Mouse (Mus musculus): ENCODE data around the gene Ogfod2.

Gene Ogfod2

DNA sequence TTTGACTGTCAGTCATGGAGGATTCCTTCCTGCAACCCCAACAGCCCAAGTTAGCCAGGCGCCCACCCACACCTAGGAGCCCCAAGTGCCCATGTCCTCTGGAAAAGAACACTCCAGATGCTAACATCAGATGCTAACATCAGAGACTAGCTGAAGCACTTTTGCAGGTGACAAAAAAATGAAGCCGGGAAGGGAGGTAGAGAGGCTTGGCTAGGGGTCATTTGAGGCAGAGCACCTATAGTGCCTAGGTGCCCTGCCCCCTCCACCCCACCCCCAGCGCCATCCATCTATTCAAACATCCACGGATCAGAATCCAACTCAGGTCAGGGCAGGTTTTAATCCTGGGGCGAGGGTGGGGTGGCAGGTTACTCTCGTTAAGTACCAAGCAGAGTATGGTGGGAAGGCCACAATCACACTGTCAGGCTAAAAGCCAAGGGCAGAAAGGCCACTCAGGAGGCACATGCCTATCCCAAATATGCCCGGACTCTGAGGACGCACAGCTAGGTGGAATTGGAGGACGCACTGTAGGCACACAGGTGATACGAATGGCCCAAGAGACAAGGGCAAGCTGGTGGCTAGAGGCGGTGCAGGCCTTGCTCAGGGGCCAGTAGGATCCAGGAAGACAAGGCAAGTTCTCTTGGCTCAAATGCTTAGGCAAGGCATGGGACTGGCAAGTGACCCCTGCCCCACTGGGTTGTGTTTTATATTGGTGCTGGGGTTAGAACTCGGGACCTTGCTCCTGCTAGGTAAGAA, 18.1 kb upstream of the Ogfod2 start:
- DNase-seq (ENCODE audit: low read depth, low spot score): no peak

GRCm38 (mm10) chr5:124095077-124095581, 17.0 kb upstream of the Ogfod2 start:
- no peak for DNase-seq (ENCODE audit: low read depth, low spot score)

DNA sequence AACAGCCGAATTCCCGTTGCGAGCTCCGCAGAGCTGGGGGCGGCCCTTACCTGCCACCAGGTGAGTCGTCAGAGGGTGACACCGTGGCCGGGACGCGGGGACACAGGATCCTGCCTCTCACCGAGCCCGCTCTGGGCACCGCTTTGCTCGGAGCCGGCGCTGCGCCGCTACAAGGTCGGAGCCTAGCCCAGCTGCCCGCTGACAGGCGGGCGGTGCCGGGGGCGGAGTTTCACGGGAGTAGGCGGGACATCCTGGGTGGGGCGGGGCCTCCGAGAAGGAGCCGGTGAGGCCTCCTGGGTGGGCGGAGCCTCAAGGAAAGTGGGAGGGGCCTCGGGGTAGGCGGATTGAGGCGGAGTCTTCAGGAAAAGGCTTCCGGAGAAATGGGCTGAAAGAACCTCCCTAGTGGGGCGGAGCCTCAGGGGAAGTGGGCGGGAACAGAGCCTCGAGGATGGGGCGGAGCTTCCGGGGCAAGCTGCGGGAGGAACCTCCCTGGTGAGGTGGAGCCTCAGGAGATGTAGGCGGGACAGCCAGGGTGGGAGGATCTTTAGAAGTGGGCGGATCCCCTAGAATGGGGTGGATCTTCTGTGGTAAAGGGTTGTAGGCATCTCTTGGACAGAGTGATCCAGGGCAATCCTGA, 16.4 kb upstream of the Ogfod2 start, which contains the start of gene Abcb9:
TSS of gene Abcb9 (minus strand) at position 203 of the 637 bp plus-strand sequence.
- DNase-seq (ENCODE audit: low read depth, low spot score): peak; percentile 99

DNA sequence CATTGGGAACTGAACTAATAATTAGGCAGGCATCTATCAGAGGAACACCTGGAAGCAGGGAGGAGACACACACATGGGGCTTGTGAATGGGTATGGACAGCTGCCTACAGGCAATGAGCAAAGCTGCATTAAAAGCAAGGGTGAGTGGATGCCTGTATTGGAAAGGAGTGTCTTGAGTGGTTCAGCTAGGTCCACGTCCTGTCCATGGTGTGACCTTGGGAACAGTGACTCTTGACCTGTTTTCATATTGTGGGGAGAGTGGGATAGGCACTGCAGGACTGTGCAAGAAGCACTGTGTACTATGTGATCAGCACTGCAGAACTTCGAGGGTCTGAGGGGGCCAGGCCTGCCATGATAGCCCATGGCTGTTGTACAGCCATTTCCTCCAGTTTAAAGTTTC, 13.2 kb upstream of the Ogfod2 start:
- DNase-seq (ENCODE audit: low read depth, low spot score): no peak

DNA sequence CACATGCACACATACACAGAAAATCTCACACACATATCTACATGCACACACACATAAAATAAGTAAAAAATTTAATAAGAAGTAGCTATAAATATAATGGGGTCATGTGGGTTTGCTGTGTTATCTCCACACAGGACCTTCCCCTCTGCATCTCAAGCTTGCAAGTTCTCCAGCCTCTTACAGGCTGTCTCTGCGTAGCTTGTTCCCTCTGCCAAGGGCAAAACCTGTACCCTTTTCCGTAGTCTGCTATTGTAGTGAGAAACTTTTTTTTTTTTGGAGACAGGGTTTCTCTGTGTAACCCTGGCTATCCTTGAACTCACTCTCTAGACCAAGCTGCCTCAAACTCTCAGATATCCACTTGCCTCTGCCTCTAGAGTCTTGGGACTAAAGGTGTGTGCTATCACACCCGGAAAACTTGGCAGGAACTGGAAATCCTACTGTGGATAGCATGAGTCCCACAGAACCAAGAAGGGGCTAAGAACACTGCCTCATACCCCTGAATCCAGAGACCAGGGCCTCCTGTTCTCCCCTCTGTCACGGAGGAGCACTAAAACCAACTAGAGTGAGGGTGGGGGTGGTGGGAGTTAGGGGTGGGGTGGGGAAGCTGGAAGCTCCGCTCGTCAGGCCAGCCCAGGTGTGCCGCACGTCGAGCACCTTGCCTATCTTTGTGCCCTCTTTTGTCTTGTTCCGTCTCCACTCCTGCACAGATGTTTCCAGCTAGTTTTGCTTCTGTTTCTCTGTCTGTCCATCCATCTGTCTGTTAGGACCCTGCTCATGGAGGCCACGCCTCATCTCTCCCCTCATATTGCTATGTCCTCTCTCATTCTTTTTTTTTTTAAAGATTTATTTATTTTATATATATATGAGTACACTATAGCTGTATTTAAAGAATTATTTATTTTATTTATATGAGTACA, 11.7 kb upstream of the Ogfod2 start:
- DNase-seq (ENCODE audit: low read depth, low spot score): no peak

DNA sequence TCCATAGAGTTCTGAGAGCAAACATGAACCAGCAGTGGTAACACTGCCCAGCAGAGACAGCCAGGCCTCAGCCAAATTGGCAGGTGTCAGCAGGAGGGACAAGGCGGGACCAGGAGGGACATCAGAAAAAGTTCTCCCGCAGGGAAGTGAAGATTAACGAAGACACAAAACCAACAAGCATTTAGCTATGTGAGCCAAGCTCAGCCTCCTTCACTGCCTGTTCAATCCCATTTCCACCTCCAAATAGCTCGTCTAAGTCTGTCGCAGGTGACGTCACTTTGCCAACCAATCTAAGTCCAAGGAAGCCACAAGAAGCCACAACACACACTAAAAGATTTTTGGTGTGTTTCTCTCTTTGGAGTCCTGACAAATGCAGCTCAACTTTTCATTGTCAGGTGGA, 9.8 kb upstream of the Ogfod2 start:
- no peak for DNase-seq (ENCODE audit: low read depth, low spot score)

DNA sequence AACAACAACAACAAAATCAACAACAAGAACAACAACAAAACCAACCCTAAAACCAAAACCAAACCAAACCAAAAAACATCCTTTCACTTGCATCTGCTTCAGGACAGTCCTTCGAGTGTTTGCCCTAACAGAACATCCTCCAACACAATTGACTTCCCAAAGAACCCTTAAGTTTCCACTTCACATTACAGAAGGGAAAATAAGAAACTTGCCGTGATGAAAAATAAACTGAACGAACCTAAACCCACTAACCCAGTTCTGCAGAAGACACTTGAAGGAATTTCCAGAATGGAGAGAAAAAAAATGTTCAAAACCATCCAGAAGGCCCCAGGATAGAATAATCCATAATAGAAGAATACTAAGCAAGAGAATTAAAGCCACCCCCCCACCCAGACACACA, 9.1 kb upstream of the Ogfod2 start:
- DNase-seq (ENCODE audit: low read depth, low spot score): no peak

DNA sequence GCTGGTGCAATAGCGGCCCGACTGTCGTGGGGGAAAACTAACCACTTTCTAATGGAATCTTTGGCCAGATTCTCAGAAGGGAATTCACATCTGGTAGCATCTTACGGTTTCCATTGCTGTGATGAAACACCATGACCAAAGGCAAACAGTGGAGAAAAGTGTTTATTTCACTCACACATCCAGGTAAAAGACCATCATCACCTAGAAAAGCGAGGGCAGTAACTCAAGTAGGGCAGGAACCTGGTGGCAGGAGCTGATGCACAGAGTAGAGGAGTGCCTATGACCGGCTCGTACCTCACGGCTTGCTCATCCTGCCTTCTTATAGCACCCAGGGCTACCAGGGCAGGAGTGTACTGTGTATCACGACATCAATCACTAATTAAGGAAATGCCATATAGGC, 8.5 kb upstream of the Ogfod2 start:
- DNase-seq (ENCODE audit: low read depth, low spot score): no peak

DNA sequence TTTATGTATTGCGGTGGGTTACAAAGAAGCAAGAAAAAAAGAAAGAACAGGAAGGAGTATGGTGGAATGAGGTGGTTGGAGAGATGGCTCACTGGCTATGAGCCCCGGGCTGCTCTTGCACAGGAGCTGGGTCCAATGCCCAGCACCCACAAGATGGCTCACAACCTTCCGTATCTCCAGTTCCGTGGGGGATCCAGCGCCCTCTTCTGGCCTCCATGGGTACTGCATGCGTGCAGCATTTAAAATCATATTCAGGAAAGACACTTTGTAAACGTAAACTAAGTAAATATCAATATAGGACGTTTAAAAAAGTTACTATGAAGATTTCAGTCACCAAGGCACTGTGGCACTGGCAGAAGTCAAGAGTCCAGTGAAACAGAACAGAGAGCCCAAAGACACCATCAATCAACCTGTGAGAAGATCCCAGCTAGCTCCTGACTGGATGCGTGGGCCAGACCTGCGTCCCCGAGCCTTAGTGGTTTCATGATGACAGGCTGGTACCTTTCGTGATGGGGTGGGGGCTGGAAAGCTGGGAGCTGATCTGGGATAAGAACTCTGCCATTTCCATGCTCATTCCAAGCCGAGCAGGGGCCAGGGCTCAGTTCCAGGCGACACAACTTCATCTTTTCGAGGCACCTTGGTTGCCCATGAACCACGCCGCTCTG, 888 bp upstream of the Ogfod2 start:
- no peak for DNase-seq (ENCODE audit: low read depth, low spot score)

DNA sequence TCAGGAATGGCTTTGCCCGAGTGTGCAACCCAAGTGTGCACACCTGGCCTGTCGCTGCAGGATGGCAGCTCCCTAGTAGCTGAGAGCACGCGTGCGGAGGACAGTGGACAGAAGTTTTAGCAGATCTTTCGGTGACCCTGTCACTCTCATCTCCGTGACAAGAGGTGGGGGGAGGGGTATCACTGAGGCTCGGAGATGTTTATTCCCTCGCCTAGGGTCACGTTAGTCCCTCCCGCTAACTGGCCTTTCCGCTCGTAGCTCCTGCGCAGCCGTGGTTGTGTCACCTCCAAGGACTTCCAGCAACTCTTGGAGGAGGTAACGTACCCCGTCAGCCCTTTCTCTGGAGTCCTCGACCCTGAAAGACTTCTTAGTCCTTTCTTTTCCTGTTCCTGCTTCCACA, 434 bp downstream of the Ogfod2 start:
- no peak for DNase-seq (ENCODE audit: low read depth, low spot score)

DNA sequence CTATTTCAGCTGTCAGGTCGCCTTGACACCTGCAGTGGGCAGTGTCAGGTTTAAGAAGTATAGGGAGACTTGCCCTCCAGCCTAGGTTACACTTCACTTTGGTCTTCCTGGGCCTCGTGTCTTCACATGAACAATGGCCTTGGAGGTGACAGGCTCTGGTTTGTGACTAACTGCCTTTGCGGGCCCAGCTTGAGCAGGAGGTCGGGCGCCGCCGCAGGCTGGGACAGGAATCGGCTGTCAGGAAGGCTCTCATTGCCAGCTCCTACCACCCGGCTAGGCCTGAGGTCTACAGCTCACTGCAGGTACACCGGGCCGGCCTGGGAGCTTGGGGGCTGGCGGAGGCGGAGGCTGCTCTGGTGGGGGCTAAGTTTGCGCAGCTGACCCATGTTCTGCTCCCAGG, 933 bp downstream of the Ogfod2 start:
- no peak for DNase-seq (ENCODE audit: low read depth, low spot score)

DNA sequence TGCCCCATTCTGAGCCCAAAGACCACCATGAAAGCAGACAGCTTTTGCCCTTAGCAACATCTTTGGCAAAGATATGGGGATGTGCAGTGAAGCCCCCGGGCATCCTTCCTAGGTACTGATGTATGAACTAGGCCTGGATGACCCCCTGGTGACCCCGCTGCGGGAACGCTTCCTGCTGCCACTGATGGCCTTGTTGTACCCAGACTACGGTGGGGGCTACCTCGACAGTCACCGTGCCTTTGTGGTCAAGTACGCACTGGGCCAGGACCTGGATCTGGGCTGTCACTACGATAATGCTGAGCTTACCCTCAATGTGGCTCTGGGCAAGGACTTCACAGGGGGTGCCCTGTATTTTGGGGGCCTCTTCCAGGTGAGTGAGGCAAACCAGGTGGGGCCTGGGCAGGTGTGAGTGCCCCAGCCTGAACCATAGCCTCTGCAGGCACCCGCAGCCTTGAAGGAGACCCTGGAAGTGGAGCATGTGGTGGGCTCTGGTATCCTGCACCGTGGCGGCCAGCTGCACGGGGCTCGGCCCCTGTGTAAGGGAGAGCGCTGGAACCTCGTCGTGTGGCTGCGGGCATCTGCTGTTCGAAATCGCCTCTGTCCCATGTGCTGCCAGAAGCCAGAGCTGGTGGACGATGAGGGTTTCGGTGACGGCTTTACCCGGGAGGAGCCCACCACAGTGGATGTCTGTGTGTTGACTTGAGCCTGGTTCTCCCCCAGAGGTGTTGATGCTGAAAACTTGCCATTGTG, 2.4 kb downstream of the Ogfod2 start:
- no peak for DNase-seq (ENCODE audit: low read depth, low spot score)

DNA sequence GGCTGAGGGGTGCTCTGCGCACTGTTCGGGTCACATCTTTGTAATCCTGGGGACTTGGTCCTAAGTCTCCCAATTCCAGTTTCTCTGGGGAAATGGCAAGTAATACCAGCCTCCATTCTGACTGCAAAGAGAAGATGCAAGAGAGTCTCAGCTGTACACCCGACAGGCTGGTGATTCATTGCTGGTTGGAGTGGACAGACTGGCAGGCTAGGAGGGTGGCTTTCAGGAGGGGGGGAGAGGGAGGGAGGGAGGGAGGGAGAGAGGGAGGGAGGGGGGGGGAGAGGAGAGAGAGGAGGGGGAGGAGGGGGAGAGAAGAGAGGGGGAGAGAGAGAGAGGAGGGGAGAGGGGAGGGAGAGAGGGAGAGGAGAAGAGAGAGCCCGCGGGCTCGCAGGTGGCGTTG, 3.4 kb downstream of the Ogfod2 start:
- no peak for DNase-seq (ENCODE audit: low read depth, low spot score)

DNA sequence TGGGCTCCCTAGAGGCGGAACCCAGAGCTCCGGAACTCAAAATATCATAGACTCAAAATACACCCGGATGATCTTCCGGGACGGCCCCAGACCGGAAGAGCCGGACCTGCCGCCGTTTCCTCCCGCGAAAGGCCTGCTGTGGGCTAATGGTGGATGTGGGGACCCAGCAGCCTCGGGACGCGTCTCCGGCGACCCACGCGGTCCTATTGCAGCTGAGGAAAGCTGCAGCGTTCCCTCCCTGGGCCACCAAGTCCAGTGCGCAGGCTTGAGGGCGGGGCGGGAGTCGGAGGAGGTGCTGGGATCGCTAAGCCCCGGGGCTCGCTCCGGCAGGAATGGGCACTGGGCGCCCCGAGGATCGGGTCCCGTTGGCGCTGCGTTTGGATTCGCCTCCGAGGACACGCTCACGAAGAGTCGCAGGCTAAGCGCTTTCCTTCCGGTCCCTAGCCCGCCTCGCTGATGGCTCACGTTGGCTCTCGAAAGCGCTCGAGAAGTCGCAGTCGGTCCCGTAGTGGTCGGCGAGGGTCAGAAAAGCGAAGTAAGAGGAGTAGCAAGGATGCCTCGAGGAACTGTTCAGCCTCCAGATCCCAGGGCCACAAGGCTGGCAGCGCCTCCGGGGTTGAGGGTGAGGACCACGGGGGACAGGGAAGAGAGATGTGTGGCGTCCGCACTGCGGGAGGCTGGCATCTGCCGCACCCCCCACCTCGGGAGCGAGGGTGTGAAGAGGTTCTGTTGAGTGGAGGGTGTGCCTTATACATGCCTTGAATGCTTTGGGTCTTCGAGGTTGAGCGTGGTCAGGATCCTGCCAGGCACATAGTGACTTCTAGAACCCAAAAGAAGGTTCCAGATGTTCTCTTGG, 4.1 kb downstream of the Ogfod2 start, which contains the start of gene Arl6ip4:
TSS of gene Arl6ip4 (plus strand) at position 100 of the 856 bp plus-strand sequence.
- DNase-seq (ENCODE audit: low read depth, low spot score): peak; percentile 71

GRCm38 (mm10) chr5:124119204-124119603, 7.1 kb downstream of the Ogfod2 start:
- no peak for DNase-seq (ENCODE audit: low read depth, low spot score)

- no peak for DNase-seq (ENCODE audit: low read depth, low spot score)
Observed at GRCm38 (mm10) chr5:124122357-124122756, 10.3 kb downstream of the Ogfod2 start.

- DNase-seq (ENCODE audit: low read depth, low spot score): no peak
Observed at GRCm38 (mm10) chr5:124125093-124125492, 13.0 kb downstream of the Ogfod2 start.

- DNase-seq (ENCODE audit: low read depth, low spot score): no peak
Observed at GRCm38 (mm10) chr5:124134261-124134660, 22.2 kb downstream of the Ogfod2 start.

DNA sequence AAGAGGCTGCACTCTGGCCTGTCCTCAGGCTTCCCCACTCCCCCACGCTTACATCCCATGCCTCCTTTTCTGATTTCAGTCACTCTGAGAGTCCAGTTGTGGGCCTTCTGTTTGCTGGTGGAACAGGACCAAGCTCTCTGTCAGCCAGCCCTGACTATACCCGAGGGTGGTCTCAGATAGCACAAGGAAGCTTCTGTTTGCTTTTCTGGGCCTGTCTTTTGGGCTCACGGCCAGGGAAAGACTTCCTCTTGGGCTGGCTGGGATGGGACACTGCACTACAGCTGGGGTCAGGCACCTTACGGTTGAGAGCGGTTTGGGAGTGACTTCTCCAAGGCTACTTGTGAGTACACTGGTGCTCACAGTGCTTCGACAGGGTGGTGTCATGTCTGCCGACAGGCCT, 26.0 kb downstream of the Ogfod2 start:
- DNase-seq (ENCODE audit: low read depth, low spot score): no peak

GRCm38 (mm10) chr5:124149028-124149427, 36.9 kb downstream of the Ogfod2 start:
- no peak for DNase-seq (ENCODE audit: low read depth, low spot score)

All from retina, adult 2 months (tissue).